Mouse (Mus musculus) C2C12 (cell line): Measurements from ENCODE around the gene Ldb1.

Source experiments
- CEBPB ChIP-seq: IDR thresholded peaks from one replicate; pipeline ENCODE4 v1.6.1; 2011; ENCODE audit warnings: low read depth, mild to moderate bottlenecking, control low read depth, moderate library complexity
- CTCF ChIP-seq: IDR thresholded peaks from one replicate; pipeline ENCODE4 v1.5.1; 2011; ENCODE audit not compliant: control insufficient read depth, insufficient read depth, insufficient read length
- FOSL1 ChIP-seq: IDR thresholded peaks from one replicate; pipeline ENCODE4 v1.8.0; 2011; ENCODE audit warnings: mild to moderate bottlenecking, low read length; ENCODE audit not compliant: poor library complexity, insufficient read depth, severe bottlenecking
- MAX ChIP-seq: IDR thresholded peaks from one replicate; pipeline ENCODE4 v1.6.1; 2011; ENCODE audit warnings: mild to moderate bottlenecking, control low read depth
- MYOD1 ChIP-seq: IDR thresholded peaks from one replicate; pipeline ENCODE4 v1.6.1; 2011; ENCODE audit warnings: low read depth; ENCODE audit not compliant: control insufficient read depth, insufficient read length
- MYOG ChIP-seq: IDR thresholded peaks from one replicate; pipeline ENCODE4 v1.6.1; 2011; ENCODE audit not compliant: control insufficient read depth, insufficient read length; ENCODE audit errors: extremely low read depth
- USF1 ChIP-seq: IDR thresholded peaks from one replicate; pipeline ENCODE4 v1.6.1; 2011; ENCODE audit warnings: low read depth, mild to moderate bottlenecking, control low read depth, moderate library complexity

- TF ChIP-seq CTCF: no peak
- no peak for TF ChIP-seq MYOG
- no peak for TF ChIP-seq USF1
- no peak for TF ChIP-seq CEBPB
- TF ChIP-seq MAX: no peak
- TF ChIP-seq MYOD1: no peak
- no peak for TF ChIP-seq FOSL1
These were observed 6.8 kb downstream of the Ldb1 start for GRCm38 (mm10) chr19:46037925-46038850.
